Mouse (Mus musculus) monocyte, adult 59 days (primary cell): ENCODE results near the gene Olfr1392. TPM values are rescaled to one million over a fixed set of nuclear protein-coding genes. Genes with fewer than 3 reads are reported as not detected.

Experiments
- total RNA-seq, 2 experiments: library from RNA; stranded (reverse); gene quantifications; one replicate each; pipeline ENCODE4 v1.2.4; 2023

The Olfr1392 gene
- total RNA-seq: not detected

GRCm38 (mm10) chr11:49284982-49285381, at the start of gene Olfr1392:
Gene Olfr1392, plus strand, starts transcription at chr11:49285282.

DNA sequence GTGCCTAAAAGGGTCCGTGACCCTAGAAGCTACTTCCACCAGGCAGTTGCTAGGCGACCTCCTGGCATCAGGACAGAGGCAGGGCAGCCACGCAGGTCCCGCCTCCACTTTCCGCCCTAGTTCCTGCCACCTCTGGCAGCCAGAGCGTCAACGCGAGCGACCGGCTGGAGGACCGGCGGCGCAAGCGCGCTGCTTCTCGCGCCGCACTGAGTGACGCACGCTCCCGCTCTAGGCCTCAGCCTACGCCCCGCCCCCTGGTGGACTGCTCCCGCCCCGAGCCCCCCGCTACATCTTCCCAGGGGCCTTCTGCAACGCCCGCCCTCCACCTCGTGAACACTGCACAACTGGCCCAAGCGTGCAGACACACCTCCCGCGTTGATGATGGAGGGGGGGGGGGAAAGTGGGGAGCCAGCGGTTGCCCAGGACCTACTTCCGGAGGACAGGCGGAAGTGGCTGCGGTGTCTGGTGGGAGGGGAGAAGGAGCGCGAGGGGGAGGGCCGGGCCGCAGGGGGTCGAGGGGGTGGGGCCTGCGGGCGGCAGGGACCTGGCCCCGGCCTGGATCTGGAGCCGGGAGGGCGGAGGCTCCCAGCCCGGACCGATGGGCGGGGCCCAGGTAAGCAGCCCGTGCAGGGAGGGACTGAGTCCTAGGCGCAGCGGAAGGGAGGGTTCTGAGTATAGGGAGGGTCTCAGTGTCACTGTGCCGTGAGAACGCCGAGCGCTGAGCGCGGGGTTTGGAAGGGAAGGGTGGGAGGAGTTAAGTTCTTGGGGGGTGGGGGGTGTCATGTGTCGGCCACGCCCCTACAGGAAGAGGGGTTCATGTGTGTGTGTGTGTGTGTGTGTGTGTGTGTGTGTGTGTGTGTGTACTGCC, 41.1 kb upstream of the Olfr1392 start, which contains the start of gene Mgat1:
Gene Mgat1 (plus strand): TSS at position 465 of the 868 bp plus-strand sequence.

DNA sequence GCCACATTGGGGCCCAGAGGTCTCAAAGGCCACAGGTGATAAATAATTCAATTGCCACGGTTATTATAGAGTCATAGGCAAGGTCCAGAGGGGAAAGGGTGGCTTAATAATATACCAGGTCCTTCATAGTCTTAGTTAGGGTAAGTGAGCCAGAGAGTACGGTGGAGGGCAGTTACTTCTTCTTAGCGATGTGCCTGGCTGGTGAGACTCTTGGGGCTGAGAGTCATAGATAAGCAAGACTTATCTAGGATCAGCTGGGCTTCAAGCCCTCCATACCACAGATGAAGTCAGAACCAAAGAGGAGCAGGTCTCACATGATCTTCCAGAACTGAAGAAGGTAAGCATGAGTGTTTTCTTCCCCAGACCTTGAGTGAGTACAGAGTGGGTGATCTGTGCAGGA, 6.9 kb upstream of the Olfr1392 start, which contains the start of gene Olfr1393:
Gene Olfr1393 (plus strand): TSS at position 83 of the 400 bp plus-strand sequence.

GRCm38 (mm10) chr11:49304441-49304840, 19.4 kb downstream of the Olfr1392 start, which contains the start of gene Olfr10:
Gene Olfr10, plus strand, starts transcription at chr11:49304741.

DNA sequence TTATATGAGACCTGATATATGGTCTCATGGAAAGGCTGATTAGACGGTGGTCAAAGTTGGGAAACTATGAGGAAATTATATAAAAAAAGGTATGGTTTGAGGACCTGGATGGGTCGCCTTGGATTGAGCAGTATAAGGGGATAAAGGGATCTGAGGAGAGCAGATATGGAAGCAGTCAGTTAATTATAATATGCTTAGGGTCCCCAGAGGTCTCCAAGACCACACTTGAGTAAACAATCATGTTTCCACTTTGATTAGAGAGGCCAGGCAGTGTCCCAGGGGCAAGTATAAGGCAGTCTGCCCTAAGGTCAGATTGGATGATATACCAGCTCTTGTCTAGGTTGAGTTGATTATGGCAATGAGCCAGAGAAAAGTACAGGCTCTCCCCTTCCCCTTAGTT, 37.4 kb downstream of the Olfr1392 start, which contains the start of gene Olfr1391:
Gene Olfr1391 (plus strand): TSS at position 301 of the 400 bp plus-strand sequence.

GRCm38 (mm10) chr11:49334888-49335287, 49.8 kb downstream of the Olfr1392 start, which contains the start of gene Olfr1390:
Gene Olfr1390, plus strand, starts transcription at chr11:49335188.

Other genes with a start within 250 kb of the Olfr1392 start
- 100 to 1,000 TPM in 1 of 2 experiments, 10 to 100 TPM in 1; 77.6 to 104 TPM for gene 9930111J21Rik2, start 234.0 kb upstream of the Olfr1392 start, total RNA-seq
- gene Tgtp2, start 221.1 kb upstream of the Olfr1392 start, total RNA-seq: 10 to 100 TPM in 1 of 2 experiments, 1 to 10 TPM in 1; 6.6 to 10.3 TPM
- 10 to 100 TPM; 89.2 to 92.9 TPM for gene Ifi47, start 208.7 kb upstream of the Olfr1392 start, total RNA-seq
- not detected for gene Olfr1396, start 170.4 kb upstream of the Olfr1392 start, total RNA-seq
- not detected for gene Olfr1395, start 143.0 kb upstream of the Olfr1392 start, total RNA-seq
- not detected for gene Olfr1394, start 130.9 kb upstream of the Olfr1392 start, total RNA-seq
- under 1 TPM in 1 of 2 experiments, not detected in 1; 0.16 TPM for gene Btnl9, start 98.1 kb upstream of the Olfr1392 start, total RNA-seq
- gene Zfp62, start 82.0 kb upstream of the Olfr1392 start, total RNA-seq: 10 to 100 TPM; 63.6 to 68.3 TPM
- 100 to 1,000 TPM; 104 to 125 TPM for gene Mgat1, start 41.1 kb upstream of the Olfr1392 start, total RNA-seq
- under 1 TPM; 0.18 to 0.31 TPM for gene Olfr1393, start 7.0 kb upstream of the Olfr1392 start, total RNA-seq
- not detected for gene Olfr10, start 19.5 kb downstream of the Olfr1392 start, total RNA-seq
- not detected for gene Olfr1391, start 37.5 kb downstream of the Olfr1392 start, total RNA-seq
- gene Olfr1390, start 49.9 kb downstream of the Olfr1392 start, total RNA-seq: not detected
- gene Olfr1389, start 137.8 kb downstream of the Olfr1392 start, total RNA-seq: not detected
- gene Olfr1388, start 151.3 kb downstream of the Olfr1392 start, total RNA-seq: under 1 TPM; 0.15 to 0.42 TPM
- gene Olfr1387, start 170.1 kb downstream of the Olfr1392 start, total RNA-seq: not detected
- not detected for gene Olfr1386, start 179.8 kb downstream of the Olfr1392 start, total RNA-seq
- gene Olfr1385, start 203.8 kb downstream of the Olfr1392 start, total RNA-seq: not detected
- not detected for gene Olfr1384, start 221.4 kb downstream of the Olfr1392 start, total RNA-seq
- gene Olfr1383, start 234.4 kb downstream of the Olfr1392 start, total RNA-seq: not detected
- gene Olfr1382, start 243.0 kb downstream of the Olfr1392 start, total RNA-seq: not detected